Mouse (Mus musculus): ENCODE results near the gene Adipor2.
"Not testable (repeated sequence)": the region's sequence is repeated elsewhere in the genome, so short reads cannot be mapped to it uniquely, and the experiment has no call there.

Adipor2 gene

GRCm38 (mm10) chr6:119417354-119417753 lies at the start of gene Adipor2:
Gene Adipor2, minus strand, starts transcription at chr6:119417704.
- DNase-seq, result peak; percentile 61

- no peak for DNase-seq
Measured at GRCm38 (mm10) chr6:119466161-119466560, 48.7 kb upstream of the Adipor2 start.

- no peak for DNase-seq
Measured at GRCm38 (mm10) chr6:119460391-119460790, 42.9 kb upstream of the Adipor2 start.

- DNase-seq, result no peak
Measured at GRCm38 (mm10) chr6:119459041-119459440, 41.5 kb upstream of the Adipor2 start.

GRCm38 (mm10) chr6:119458166-119458565 lies 40.7 kb upstream of the Adipor2 start:
- no peak for DNase-seq

GRCm38 (mm10) chr6:119451981-119452499 lies 34.5 kb upstream of the Adipor2 start:
- DNase-seq, result peak; percentile 81

GRCm38 (mm10) chr6:119450965-119451943 lies 33.8 kb upstream of the Adipor2 start:
- no peak for DNase-seq

- DNase-seq, result peak; percentile 87
Measured at GRCm38 (mm10) chr6:119449060-119449499, 31.6 kb upstream of the Adipor2 start.

GRCm38 (mm10) chr6:119448321-119449059 lies 31.0 kb upstream of the Adipor2 start:
- DNase-seq, result peak; percentile 39

GRCm38 (mm10) chr6:119445671-119446607 lies 28.4 kb upstream of the Adipor2 start:
- no peak for DNase-seq

GRCm38 (mm10) chr6:119443742-119444645 lies 26.5 kb upstream of the Adipor2 start:
- DNase-seq, result peak; percentile 90

GRCm38 (mm10) chr6:119442729-119443128 lies 25.2 kb upstream of the Adipor2 start:
- not testable (repeated sequence) for DNase-seq

GRCm38 (mm10) chr6:119437894-119438761 lies 20.6 kb upstream of the Adipor2 start:
- no peak for DNase-seq

- DNase-seq, result no peak
Measured at GRCm38 (mm10) chr6:119434394-119434793, 16.9 kb upstream of the Adipor2 start.

- peak; percentile 38 for DNase-seq
Measured at GRCm38 (mm10) chr6:119431751-119432324, 14.3 kb upstream of the Adipor2 start.

- DNase-seq, result peak; percentile 77
Measured at GRCm38 (mm10) chr6:119430508-119430907, 13.0 kb upstream of the Adipor2 start.

GRCm38 (mm10) chr6:119429311-119429710 lies 11.8 kb upstream of the Adipor2 start:
- no peak for DNase-seq

GRCm38 (mm10) chr6:119428611-119429010 lies 11.1 kb upstream of the Adipor2 start:
- peak; percentile 47 for DNase-seq

- DNase-seq, result no peak
Measured at GRCm38 (mm10) chr6:119421001-119421400, 3.5 kb upstream of the Adipor2 start.

GRCm38 (mm10) chr6:119420357-119420756 lies 2.9 kb upstream of the Adipor2 start:
- DNase-seq, result no peak
